Mouse (Mus musculus) ZHBTc4 (cell line): ENCODE data around the gene Dpp8.
"Not testable (repeated sequence)": the region's sequence is repeated elsewhere in the genome, so short reads cannot be mapped to it uniquely, and the experiment has no call there.

Source experiments
- DNase-seq: peaks from one replicate; pipeline ENCODE4 v3.0.0-alpha.2; 2011; ENCODE audit warnings: low read depth, low spot score

Dpp8 gene

GRCm38 (mm10) chr9:65021887-65022579 lies 10.2 kb upstream of the Dpp8 start:
- DNase-seq, result no peak

GRCm38 (mm10) chr9:65022580-65023135 lies 9.6 kb upstream of the Dpp8 start:
- peak; percentile 60 for DNase-seq

GRCm38 (mm10) chr9:65023447-65023846 lies 8.8 kb upstream of the Dpp8 start:
- no peak for DNase-seq

- DNase-seq, result no peak
These were observed 5.0 kb upstream of the Dpp8 start for GRCm38 (mm10) chr9:65027241-65027640.

GRCm38 (mm10) chr9:65028313-65028712 lies 3.9 kb upstream of the Dpp8 start:
- DNase-seq, result no peak

GRCm38 (mm10) chr9:65031355-65031754 lies 859 bp upstream of the Dpp8 start:
- DNase-seq, result peak; percentile 14

- no peak for DNase-seq
These were observed 333 bp upstream of the Dpp8 start for GRCm38 (mm10) chr9:65031894-65032268.

- DNase-seq, result no peak
These were observed 4.2 kb downstream of the Dpp8 start for GRCm38 (mm10) chr9:65036456-65036855.

- DNase-seq, result no peak
These were observed 4.6 kb downstream of the Dpp8 start for GRCm38 (mm10) chr9:65036861-65037260.

- DNase-seq, result peak; percentile 85
These were observed 9.2 kb downstream of the Dpp8 start for GRCm38 (mm10) chr9:65041430-65041829.

- no peak for DNase-seq
These were observed 14.8 kb downstream of the Dpp8 start for GRCm38 (mm10) chr9:65046993-65047392.

GRCm38 (mm10) chr9:65049422-65049821 lies 17.2 kb downstream of the Dpp8 start:
- DNase-seq, result no peak

- DNase-seq, result peak; percentile 29
These were observed 18.8 kb downstream of the Dpp8 start for GRCm38 (mm10) chr9:65050981-65051380.

- DNase-seq, result no peak
These were observed 32.0 kb downstream of the Dpp8 start for GRCm38 (mm10) chr9:65064251-65064650.

GRCm38 (mm10) chr9:65070587-65070986 lies 38.4 kb downstream of the Dpp8 start:
- DNase-seq, result no peak

GRCm38 (mm10) chr9:65073555-65073954 lies 41.3 kb downstream of the Dpp8 start:
- DNase-seq, result no peak

GRCm38 (mm10) chr9:65074251-65074650 lies 42.0 kb downstream of the Dpp8 start:
- DNase-seq, result no peak

GRCm38 (mm10) chr9:65074855-65075493 lies 42.8 kb downstream of the Dpp8 start:
- no peak for DNase-seq

GRCm38 (mm10) chr9:65077536-65077935 lies 45.3 kb downstream of the Dpp8 start:
- no peak for DNase-seq

GRCm38 (mm10) chr9:65080141-65080540 lies 47.9 kb downstream of the Dpp8 start:
- DNase-seq, result not testable (repeated sequence)

- peak; percentile 73 for DNase-seq
These were observed 51.0 kb downstream of the Dpp8 start for GRCm38 (mm10) chr9:65083075-65083765.

- peak; percentile 18 for DNase-seq
These were observed 52.1 kb downstream of the Dpp8 start for GRCm38 (mm10) chr9:65084198-65084807.
